Mouse (Mus musculus) stomach, embryonic 15.5 days (tissue): ENCODE data around the gene Neil1. TPM values are rescaled to one million over a fixed set of nuclear protein-coding genes. Genes with fewer than 3 reads are reported as not detected.
A peak's percentile ranks its signal among the peaks of the same experiment; 100 is the strongest.

Source experiments
- ATAC-seq: fragments of 200-750 bp; cut with Nextera tagmentation; 2 replicates; pipeline ENCODE4 v1.8.0; 2017; ENCODE audit warnings: low read depth, moderate number of reproducible peaks, moderate TSS enrichment; ENCODE audit not compliant: insufficient read depth, low FRiP score
- H3K27ac ChIP-seq: fragments of 300-500 bp; sonication (generic); 2 replicates; pipeline ENCODE4 v1.5.1; 2015; ENCODE audit warnings: mild to moderate bottlenecking, inconsistent platforms
- H3K27me3 ChIP-seq: fragments of 300-500 bp; sonication (generic); replicated peaks from 2 replicates; pipeline ENCODE4 v1.6.1; 2015; ENCODE audit warnings: inconsistent platforms
- H3K36me3 ChIP-seq: fragments of 300-500 bp; sonication (generic); 2 replicates; pipeline ENCODE4 v1.6.1; 2015; ENCODE audit warnings: inconsistent platforms
- H3K4me1 ChIP-seq: fragments of 300-500 bp; sonication (generic); 2 replicates; pipeline ENCODE4 v1.6.1; 2015; ENCODE audit warnings: inconsistent platforms
- H3K4me2 ChIP-seq: fragments of 300-500 bp; sonication (generic); 2 replicates; pipeline ENCODE4 v1.6.1; 2015; ENCODE audit warnings: mild to moderate bottlenecking, inconsistent platforms
- H3K4me3 ChIP-seq: fragments of 300-500 bp; sonication (generic); replicated peaks from 2 replicates; pipeline ENCODE4 v1.5.1; 2015; ENCODE audit warnings: inconsistent platforms
- H3K9ac ChIP-seq: fragments of 300-500 bp; sonication (generic); 2 replicates; pipeline ENCODE4 v1.6.1; 2015; ENCODE audit warnings: inconsistent platforms
- H3K9me3 ChIP-seq: fragments of 300-500 bp; sonication (generic); 2 replicates; pipeline ENCODE4 v1.6.1; 2016; ENCODE audit warnings: inconsistent platforms
- WGBS: fragments of 180-500 bp; shearing (Covaris S2); methylation state at CpG from one replicate; pipeline ENCODE4 v1.1.7; 2015; 5-methylcytosine and 5-hydroxymethylcytosine counted together
- polyA plus RNA-seq: library from polyadenylated mRNA; unstranded; fragments of >200 nt; fragmentation: Nextera tagmentation; extraction: Ambion mirVana; gene quantifications from 2 replicates; pipeline ENCODE4 v1.2.1, GENCODE M21; 2015

Gene Neil1
- polyA plus RNA-seq, 1 experiment from 2014 or later = 7.3 TPM

GRCm38 (mm10) chr9:57137777-57138176 lies 10.3 kb downstream of the Neil1 start:
- Histone ChIP-seq H3K36me3 (peaks cover 35% of the 10 kb centered on the region), H3K4me1 (no peaks in the 10 kb centered on the region), H3K27ac (no peak overlapping the region), H3K9me3 (no peaks in the 10 kb centered on the region), H3K4me2 (no peak overlapping the region), H3K4me3 (no peak overlapping the region), H3K27me3 (no peaks in the 10 kb centered on the region), H3K9ac (no peak overlapping the region)
- 89% methylated on average over 9 of the region's 9 CpGs for WGBS
- no peak for ATAC-seq

- H3K4me3 ChIP-seq = no peak overlapping the region
- WGBS = 89% methylated on average over 6 of the region's 6 CpGs
- H3K36me3 ChIP-seq = peaks cover 35% of the 10 kb centered on the region
Observed at GRCm38 (mm10) chr9:57137246-57137645, 10.9 kb downstream of the Neil1 start.

GRCm38 (mm10) chr9:57130577-57131433 lies 17.3 kb downstream of the Neil1 start, which contains the start of gene Man2c1:
Man2c1 (plus strand) TSS chr9:57130690.
- Histone ChIP-seq H3K27me3 (no peaks in the 10 kb centered on the region), H3K4me2 (peak within 1 kb of the TSS; percentile 90), H3K27ac (peak within 1 kb of the TSS; percentile 99), H3K9ac (peak within 1 kb of the TSS; percentile 81), H3K36me3 (peaks cover 18% of the 10 kb centered on the region; the same call in 1 of the 2 replicates), H3K4me3 (peak within 1 kb of the TSS; percentile 91), H3K4me1 (peaks cover 4% of the 10 kb centered on the region; the same call in 1 of the 2 replicates), H3K9me3 (no peaks in the 10 kb centered on the region)
- peak; percentile 89 for ATAC-seq
- under 1% methylated on average over 58 of the region's 58 CpGs for WGBS

More at GRCm38 (mm10) chr9:57137246-57137645, 10.9 kb downstream of the Neil1 start:
- no peak overlapping the region for H3K9ac ChIP-seq
- no peak overlapping the region for H3K4me2 ChIP-seq
- no peaks in the 10 kb centered on the region for H3K4me1 ChIP-seq
- no peak for ATAC-seq
- H3K27ac ChIP-seq = no peak overlapping the region
- H3K27me3 ChIP-seq = no peaks in the 10 kb centered on the region
- no peaks in the 10 kb centered on the region for H3K9me3 ChIP-seq

- peaks cover 16% of the 10 kb centered on the region; the same call in 1 of the 2 replicates for H3K36me3 ChIP-seq
- peak overlapping the region; percentile 91; the same call in 1 of the 2 replicates for H3K4me3 ChIP-seq
- no peak overlapping the region for H3K9ac ChIP-seq
Observed at GRCm38 (mm10) chr9:57129641-57130040, 18.5 kb downstream of the Neil1 start.

GRCm38 (mm10) chr9:57117261-57117755 lies 30.8 kb downstream of the Neil1 start:
- no peak overlapping the region for H3K4me2 ChIP-seq
- no peak overlapping the region for H3K9ac ChIP-seq
- H3K4me1 ChIP-seq = no peaks in the 10 kb centered on the region
- no peaks in the 10 kb centered on the region for H3K27me3 ChIP-seq
- H3K36me3 ChIP-seq = peaks cover 51% of the 10 kb centered on the region
- H3K27ac ChIP-seq = no peak overlapping the region
- 92% methylated on average over 13 of the region's 13 CpGs for WGBS
- no peak for ATAC-seq
- no peaks in the 10 kb centered on the region for H3K9me3 ChIP-seq
- no peak overlapping the region for H3K4me3 ChIP-seq

More at GRCm38 (mm10) chr9:57129641-57130040, 18.5 kb downstream of the Neil1 start:
- peak overlapping the region; percentile 90; the same call in 1 of the 2 replicates for H3K4me2 ChIP-seq
- H3K27me3 ChIP-seq = no peaks in the 10 kb centered on the region
- ATAC-seq = no peak
- H3K9me3 ChIP-seq = no peaks in the 10 kb centered on the region
- H3K4me1 ChIP-seq = peaks cover 4% of the 10 kb centered on the region; the same call in 1 of the 2 replicates
- H3K27ac ChIP-seq = no peak overlapping the region

Other genes starting within 250 kb of the Neil1 start
- 9.3 and 10.7 TPM in 2 replicates for gene Snx33, start 219.9 kb downstream of the Neil1 start, polyA plus RNA-seq
- 79.3 and 86.5 TPM in 2 replicates for gene Imp3, start 210.8 kb downstream of the Neil1 start, polyA plus RNA-seq
- gene Snupn, start 197.4 kb downstream of the Neil1 start, polyA plus RNA-seq = 18.5 and 19.0 TPM in 2 replicates
- gene Ptpn9, start 153.4 kb downstream of the Neil1 start, polyA plus RNA-seq = 17.9 and 18.3 TPM in 2 replicates
- gene Sin3a, start 76.3 kb downstream of the Neil1 start, polyA plus RNA-seq = 27.1 and 28.4 TPM in 2 replicates
- gene Man2c1, start 17.6 kb downstream of the Neil1 start, polyA plus RNA-seq = 63.1 and 71.1 TPM in 2 replicates
- 87.0 and 90.3 TPM in 2 replicates for gene Commd4, start 10.0 kb upstream of the Neil1 start, polyA plus RNA-seq
- gene Trcg1, start 88.3 kb upstream of the Neil1 start, polyA plus RNA-seq = 0.05 TPM in 1 of 2 replicates, not detected in the other
- 23.8 and 26.6 TPM in 2 replicates for gene 1700017B05Rik, start 114.3 kb upstream of the Neil1 start, polyA plus RNA-seq